Mouse (Mus musculus): ENCODE measurements around the gene Cdyl. TPM values are rescaled to one million over a fixed set of nuclear protein-coding genes. Genes with fewer than 3 reads are reported as not detected.
A peak's percentile ranks its signal among the peaks of the same experiment; 100 is the strongest.

Cdyl gene
- polyA plus RNA-seq, 1 experiment from 2014 or later = 5.8 TPM

GRCm38 (mm10) chr13:35809252-35810159 lies 149.9 kb downstream of the Cdyl start:
- H3K4me1 ChIP-seq (ENCODE audit: insufficient read depth) = peaks cover 44% of the 10 kb centered on the region
- no peaks in the 10 kb centered on the region for H3K36me3 ChIP-seq (replicated peaks; ENCODE audit: insufficient read depth, low read length)
- no peak for ATAC-seq
- TF ChIP-seq CTCF (IDR thresholded peaks at IDR 0.05; ENCODE audit: low read depth) (no peak), EP300 (IDR thresholded peaks at IDR 0.05; ENCODE audit: low read depth) (no peak)
- no peaks in the 10 kb centered on the region for H3K9me3 ChIP-seq (ENCODE audit: low read length)
- WGBS (ENCODE audit: insufficient replicate concordance) = 58% methylated on average over 5 of the region's 5 CpGs
- no peak overlapping the region for H3K4me3 ChIP-seq (ENCODE audit: low read depth, low read length)
- H3K27me3 ChIP-seq (ENCODE audit: insufficient read depth, low read length) = no peaks in the 10 kb centered on the region
- no peak overlapping the region for H3K27ac ChIP-seq (ENCODE audit: low read depth)
- H3K9ac ChIP-seq (replicated peaks) = no peak overlapping the region
- no peak overlapping the region for H3K4me2 ChIP-seq (ENCODE audit: low read depth, low read length)
- DNase-seq = no peak

DNA sequence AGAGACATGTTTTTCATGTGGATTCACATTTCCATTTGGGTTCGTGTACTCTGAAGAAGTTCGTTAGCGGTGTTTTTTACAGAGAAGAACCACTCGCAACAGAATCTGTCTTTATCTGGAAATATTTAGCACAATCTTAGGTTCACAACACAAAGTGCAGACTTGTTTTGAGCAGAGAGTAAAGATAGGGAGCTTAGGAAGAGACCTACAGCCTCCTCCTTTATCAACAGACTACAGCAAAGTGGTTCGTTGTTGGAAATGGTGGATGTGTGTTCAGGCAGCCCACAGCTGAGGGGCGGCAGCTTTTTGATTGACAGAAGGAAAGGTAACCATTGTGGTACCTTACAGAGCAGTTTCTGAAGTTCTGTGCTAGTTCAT lies 150.5 kb downstream of the Cdyl start:
- Histone ChIP-seq H3K9ac (replicated peaks) (no peak overlapping the region), H3K27me3 (ENCODE audit: insufficient read depth, low read length) (no peaks in the 10 kb centered on the region), H3K36me3 (replicated peaks; ENCODE audit: insufficient read depth, low read length) (no peaks in the 10 kb centered on the region), H3K9me3 (ENCODE audit: low read length) (no peaks in the 10 kb centered on the region), H3K27ac (ENCODE audit: low read depth) (no peak overlapping the region), H3K4me1 (ENCODE audit: insufficient read depth) (peaks cover 44% of the 10 kb centered on the region), H3K4me2 (ENCODE audit: low read depth, low read length) (no peak overlapping the region), H3K4me3 (ENCODE audit: low read depth, low read length) (no peak overlapping the region)
- WGBS (ENCODE audit: insufficient replicate concordance) = 57% methylated on average over 6 of the region's 6 CpGs
- TF ChIP-seq EP300 (IDR thresholded peaks at IDR 0.05; ENCODE audit: low read depth) (peak; percentile 49; the same call in 1 of the 2 replicates), CTCF (IDR thresholded peaks at IDR 0.05; ENCODE audit: low read depth) (no peak)
- DNase-seq (no peak), ATAC-seq (no peak)

DNA sequence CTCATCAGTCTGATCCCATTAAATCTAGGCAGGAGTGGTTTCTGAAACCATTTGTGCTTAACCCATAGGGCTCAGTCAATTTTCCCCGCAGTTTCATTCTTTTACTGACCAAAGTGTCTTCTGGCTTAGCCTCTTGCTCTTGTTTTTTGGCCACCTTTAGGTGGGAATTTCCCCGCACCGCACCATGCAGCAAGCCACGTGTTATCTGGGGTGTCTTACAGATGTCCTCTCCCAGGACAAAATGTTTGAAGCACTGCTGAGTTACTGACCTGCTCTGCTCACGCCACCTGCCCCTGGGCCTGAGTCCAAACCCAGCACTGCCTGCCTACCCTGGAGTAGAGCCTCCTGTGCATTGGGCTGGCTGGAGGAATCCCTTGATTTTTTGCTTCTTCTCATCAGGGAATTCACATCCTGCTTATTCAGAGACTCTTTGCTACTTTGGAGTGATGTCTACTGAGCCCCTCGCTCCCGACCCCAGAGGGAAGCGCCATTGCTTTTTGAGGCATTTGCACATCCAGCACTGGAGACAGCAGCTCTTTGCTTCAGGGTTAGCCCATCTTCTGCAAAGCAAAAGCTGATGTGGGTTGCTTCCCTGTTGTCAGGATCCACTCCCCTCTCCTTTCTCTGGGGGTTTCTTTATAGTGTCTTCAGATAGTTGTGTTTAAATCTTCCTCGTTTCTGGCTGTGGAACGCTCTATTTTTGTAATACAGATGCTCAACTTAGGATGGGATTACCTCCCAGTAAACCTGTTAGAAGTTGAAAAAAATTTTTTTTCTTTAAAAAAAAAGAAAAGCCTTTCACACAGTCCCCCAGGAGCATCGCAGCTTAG lies 151.9 kb downstream of the Cdyl start:
- Histone ChIP-seq H3K9ac (replicated peaks) (no peak overlapping the region), H3K27me3 (ENCODE audit: insufficient read depth, low read length) (no peaks in the 10 kb centered on the region), H3K9me3 (ENCODE audit: low read length) (no peaks in the 10 kb centered on the region), H3K4me2 (ENCODE audit: low read depth, low read length) (no peak overlapping the region), H3K4me3 (ENCODE audit: low read depth, low read length) (no peak overlapping the region), H3K36me3 (replicated peaks; ENCODE audit: insufficient read depth, low read length) (peaks cover 7% of the 10 kb centered on the region), H3K4me1 (ENCODE audit: insufficient read depth) (peaks cover 43% of the 10 kb centered on the region), H3K27ac (ENCODE audit: low read depth) (no peak overlapping the region)
- DNase-seq (no peak), ATAC-seq (no peak)
- no peak for TF ChIP-seq EP300 (IDR thresholded peaks at IDR 0.05; ENCODE audit: low read depth)
- no peak for TF ChIP-seq CTCF (IDR thresholded peaks at IDR 0.05; ENCODE audit: low read depth)
- 80% methylated on average over 11 of the region's 11 CpGs for WGBS (ENCODE audit: insufficient replicate concordance)

DNA sequence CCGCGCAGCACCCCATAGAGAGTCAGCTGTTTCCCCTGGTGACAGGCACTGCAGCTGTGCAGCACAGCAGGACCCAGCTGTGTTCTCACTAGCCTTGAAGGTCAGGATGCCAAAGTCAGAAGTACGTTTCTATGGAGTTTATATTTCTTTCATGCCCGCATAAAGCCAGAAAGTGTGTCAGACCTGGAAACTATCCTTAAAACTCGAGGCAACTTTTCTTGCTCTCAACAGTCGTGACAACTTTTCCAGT lies 152.5 kb downstream of the Cdyl start:
- Histone ChIP-seq H3K27me3 (ENCODE audit: insufficient read depth, low read length) (no peaks in the 10 kb centered on the region), H3K36me3 (replicated peaks; ENCODE audit: insufficient read depth, low read length) (peaks cover 12% of the 10 kb centered on the region), H3K4me2 (ENCODE audit: low read depth, low read length) (no peak overlapping the region), H3K9ac (replicated peaks) (no peak overlapping the region), H3K9me3 (ENCODE audit: low read length) (no peaks in the 10 kb centered on the region), H3K4me1 (ENCODE audit: insufficient read depth) (peaks cover 41% of the 10 kb centered on the region), H3K4me3 (ENCODE audit: low read depth, low read length) (no peak overlapping the region), H3K27ac (ENCODE audit: low read depth) (no peak overlapping the region)
- WGBS (ENCODE audit: insufficient replicate concordance) = 78% methylated on average over 6 of the region's 6 CpGs
- no peak for ATAC-seq
- TF ChIP-seq EP300 (IDR thresholded peaks at IDR 0.05; ENCODE audit: low read depth) (no peak), CTCF (IDR thresholded peaks at IDR 0.05; ENCODE audit: low read depth) (no peak)
- DNase-seq = no peak

DNA sequence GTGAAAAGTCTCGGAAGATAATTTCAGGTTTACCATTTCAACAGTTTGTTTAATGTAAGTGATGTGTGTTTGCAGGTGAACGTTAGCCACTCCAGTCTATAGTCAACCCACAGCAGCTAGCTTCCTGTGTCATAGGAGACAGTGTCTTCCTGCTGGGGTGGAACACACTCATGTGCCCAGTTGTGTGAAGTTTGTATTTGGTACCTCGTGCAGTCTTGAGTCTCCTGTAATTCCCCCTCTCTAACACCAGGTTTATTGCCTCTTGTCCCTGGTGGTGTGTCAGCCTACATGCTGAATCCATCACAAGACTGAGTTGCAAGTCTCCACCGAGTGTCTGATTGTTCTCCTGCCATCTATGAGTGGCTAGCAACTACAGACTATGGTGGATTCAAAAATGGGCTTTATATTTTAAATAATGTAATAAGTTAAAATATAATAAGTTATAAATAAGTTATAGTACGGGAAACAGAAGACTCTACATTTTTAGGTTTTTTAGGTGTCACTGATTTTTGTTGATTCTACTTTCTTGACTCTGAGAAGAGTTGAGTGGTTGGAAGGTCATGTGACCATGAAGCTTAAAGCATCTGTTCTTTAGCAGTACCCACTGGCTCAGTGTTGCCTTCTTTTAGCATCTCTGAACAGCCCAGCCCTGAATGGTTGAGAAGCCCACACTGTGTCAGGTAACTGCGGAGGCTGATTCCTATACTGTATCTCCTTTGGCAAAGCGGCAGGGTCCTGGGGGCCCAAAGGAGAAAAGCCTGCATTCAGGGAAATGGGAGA lies 153.9 kb downstream of the Cdyl start:
- Histone ChIP-seq H3K27me3 (ENCODE audit: insufficient read depth, low read length) (no peaks in the 10 kb centered on the region), H3K9me3 (ENCODE audit: low read length) (no peaks in the 10 kb centered on the region), H3K4me3 (ENCODE audit: low read depth, low read length) (no peak overlapping the region), H3K4me1 (ENCODE audit: insufficient read depth) (peaks cover 33% of the 10 kb centered on the region), H3K9ac (replicated peaks) (no peak overlapping the region), H3K36me3 (replicated peaks; ENCODE audit: insufficient read depth, low read length) (peaks cover 22% of the 10 kb centered on the region), H3K4me2 (ENCODE audit: low read depth, low read length) (no peak overlapping the region), H3K27ac (ENCODE audit: low read depth) (no peak overlapping the region)
- ATAC-seq = no peak
- DNase-seq = no peak
- no peak for TF ChIP-seq EP300 (IDR thresholded peaks at IDR 0.05; ENCODE audit: low read depth)
- TF ChIP-seq CTCF (IDR thresholded peaks at IDR 0.05; ENCODE audit: low read depth) = no peak
- 74% methylated on average over 7 of the region's 7 CpGs for WGBS (ENCODE audit: insufficient replicate concordance)
